Mouse (Mus musculus) kidney, adult 2 months (tissue): ENCODE results near the gene Klhl12. TPM values are rescaled to one million over a fixed set of nuclear protein-coding genes. Genes with fewer than 3 reads are reported as not detected.
"Not testable (repeated sequence)": the region's sequence is repeated elsewhere in the genome, so short reads cannot be mapped to it uniquely, and the experiment has no call there.

Experiments used
- DNase-seq: peaks from one replicate; pipeline ENCODE4 v3.0.0; 2021
- H3K27ac ChIP-seq: fragments of 200-500 bp; 2 replicates; pipeline ENCODE4 v1.5.1; 2012; ENCODE audit warnings: low read depth, low read length, control low read depth, inconsistent platforms; ENCODE audit not compliant: insufficient read depth
- H3K27me3 ChIP-seq: fragments of 200-500 bp; replicated peaks from 2 replicates; pipeline ENCODE4 v1.6.1; 2012; ENCODE audit warnings: mild to moderate bottlenecking, moderate library complexity, low read length, inconsistent platforms; ENCODE audit not compliant: control insufficient read depth, insufficient read depth
- H3K36me3 ChIP-seq: fragments of 200-500 bp; 2 replicates; pipeline ENCODE4 v1.6.1; 2012; ENCODE audit warnings: mild to moderate bottlenecking, moderate library complexity, low read length, inconsistent platforms; ENCODE audit not compliant: control insufficient read depth, insufficient read depth
- H3K4me1 ChIP-seq: fragments of 200-500 bp; 2 replicates; pipeline ENCODE4 v1.6.1; 2011; ENCODE audit warnings: low read length; ENCODE audit not compliant: control insufficient read depth, insufficient read depth
- H3K4me3 ChIP-seq: fragments of 200-500 bp; 2 replicates; pipeline ENCODE4 v1.5.1; 2011; ENCODE audit warnings: mild to moderate bottlenecking, low read depth, low read length, control low read depth; ENCODE audit not compliant: insufficient read depth
- CTCF ChIP-seq: fragments of 200-500 bp; conservative IDR thresholded peaks from 2 replicates; pipeline ENCODE4 v1.5.1; 2011; ENCODE audit warnings: low read depth, mild to moderate bottlenecking, control low read depth, low read length, moderate library complexity, mixed read lengths; ENCODE audit not compliant: insufficient read depth, insufficient read length
- POLR2A ChIP-seq: fragments of 200-500 bp; IDR thresholded peaks from one replicate; pipeline ENCODE4 v1.6.1; 2011; ENCODE audit warnings: low read depth, low read length, control low read depth
- WGBS: fragments of 180-500 bp; shearing (Covaris S2); methylation state at CpG from one replicate; pipeline ENCODE4 v1.1.7; 2018; 5-methylcytosine and 5-hydroxymethylcytosine counted together
- polyA plus RNA-seq: library from polyadenylated mRNA; depleted of rRNA; stranded (reverse); fragments of >200 nt; gene quantifications from 2 replicates; pipeline ENCODE4 v1.2.3, GENCODE M21; 2012

The Klhl12 gene
- polyA plus RNA-seq, 1 experiment: 9.6 TPM

GRCm38 (mm10) chr1:134513876-134514590 lies 58.7 kb downstream of the Klhl12 start:
- Histone ChIP-seq H3K27ac (no peak overlapping the region), H3K36me3 (no peaks in the 10 kb centered on the region), H3K4me3 (no peak overlapping the region), H3K27me3 (no peaks in the 10 kb centered on the region), H3K4me1 (no peaks in the 10 kb centered on the region)
- 56% methylated on average over 16 of the region's 16 CpGs for WGBS
- TF ChIP-seq CTCF (no peak), POLR2A (no peak)
- DNase-seq: no peak

GRCm38 (mm10) chr1:134515891-134516290 lies 60.6 kb downstream of the Klhl12 start:
- Histone ChIP-seq H3K27ac (no peak overlapping the region), H3K27me3 (no peaks in the 10 kb centered on the region), H3K36me3 (no peaks in the 10 kb centered on the region), H3K4me1 (no peaks in the 10 kb centered on the region), H3K4me3 (no peak overlapping the region)
- TF ChIP-seq POLR2A: no peak
- no peak for TF ChIP-seq CTCF
- DNase-seq: no peak
- 63% methylated on average over 2 of the region's 2 CpGs for WGBS

- TF ChIP-seq CTCF (no peak), POLR2A (no peak)
- Histone ChIP-seq H3K4me1 (no peaks in the 10 kb centered on the region), H3K36me3 (no peaks in the 10 kb centered on the region), H3K27ac (0 out of 2 replicates have a peak overlapping the region, but pooled peaks have one; percentile 7), H3K4me3 (no peak overlapping the region), H3K27me3 (no peaks in the 10 kb centered on the region)
- peak; percentile 18 for DNase-seq
- 43% methylated on average over 4 of the region's 4 CpGs for WGBS
Measured at GRCm38 (mm10) chr1:134516491-134517198, 61.3 kb downstream of the Klhl12 start.

- H3K27me3 ChIP-seq, H3K4me1 ChIP-seq, DNase-seq, H3K4me3 ChIP-seq, H3K36me3 ChIP-seq, H3K27ac ChIP-seq: not testable (repeated sequence)
- 85% methylated on average over 14 of the region's 14 CpGs for WGBS
Measured at GRCm38 (mm10) chr1:134517841-134518240, 62.5 kb downstream of the Klhl12 start.

GRCm38 (mm10) chr1:134518677-134519076 lies 63.3 kb downstream of the Klhl12 start:
- WGBS: 3% methylated on average over 7 of the region's 7 CpGs
- TF ChIP-seq POLR2A: no peak
- peak; percentile 95 for TF ChIP-seq CTCF
- H3K27ac ChIP-seq: no peak overlapping the region
- H3K4me1 ChIP-seq: no peaks in the 10 kb centered on the region
- no peak overlapping the region for H3K4me3 ChIP-seq
- no peaks in the 10 kb centered on the region for H3K27me3 ChIP-seq
- H3K36me3 ChIP-seq: no peaks in the 10 kb centered on the region
- peak; percentile 94 for DNase-seq

GRCm38 (mm10) chr1:134519201-134519600 lies 63.9 kb downstream of the Klhl12 start:
- not testable (repeated sequence) for DNase-seq, H3K4me1 ChIP-seq, H3K27ac ChIP-seq, H3K36me3 ChIP-seq, H3K4me3 ChIP-seq, H3K27me3 ChIP-seq
- 88% methylated on average over 5 of the region's 5 CpGs for WGBS

GRCm38 (mm10) chr1:134520001-134520721 lies 64.8 kb downstream of the Klhl12 start:
- H3K27ac ChIP-seq: no peak overlapping the region
- 79% methylated on average over 8 of the region's 8 CpGs for WGBS

More at GRCm38 (mm10) chr1:134520001-134520721, 64.8 kb downstream of the Klhl12 start:
- Histone ChIP-seq H3K36me3 (no peaks in the 10 kb centered on the region), H3K4me3 (no peak overlapping the region), H3K27me3 (no peaks in the 10 kb centered on the region), H3K4me1 (no peaks in the 10 kb centered on the region)
- no peak for TF ChIP-seq POLR2A
- TF ChIP-seq CTCF: no peak
- DNase-seq: no peak
